Mouse (Mus musculus) liver, embryonic 12.5 days (tissue): ENCODE results near the gene Rec8. TPM values are rescaled to one million over a fixed set of nuclear protein-coding genes. Genes with fewer than 3 reads are reported as not detected.

Experiments
- ATAC-seq: fragments of 200-750 bp; cut with Nextera tagmentation; 2 replicates; pipeline ENCODE4 v1.8.0; 2017; ENCODE audit warnings: moderate number of reproducible peaks, mild to moderate bottlenecking, moderate library complexity
- H3K27ac ChIP-seq: fragments of 300-500 bp; sonication (generic); 2 replicates; pipeline ENCODE4 v1.5.1; 2016; ENCODE audit warnings: mild to moderate bottlenecking
- H3K27me3 ChIP-seq: fragments of 300-500 bp; sonication (generic); replicated peaks from 2 replicates; pipeline ENCODE4 v1.6.1; 2016; ENCODE audit warnings: mild to moderate bottlenecking, moderate library complexity
- H3K36me3 ChIP-seq: fragments of 300-500 bp; sonication (generic); 2 replicates; pipeline ENCODE4 v1.6.1; 2016; ENCODE audit warnings: mild to moderate bottlenecking, moderate library complexity
- H3K4me1 ChIP-seq: fragments of 300-500 bp; sonication (generic); 2 replicates; pipeline ENCODE4 v1.6.1; 2016
- H3K4me2 ChIP-seq: fragments of 300-500 bp; sonication (generic); 2 replicates; pipeline ENCODE4 v1.6.1; 2016; ENCODE audit warnings: mild to moderate bottlenecking, moderate library complexity
- H3K4me3 ChIP-seq: fragments of 300-500 bp; sonication (generic); 2 replicates; pipeline ENCODE4 v1.5.1; 2016; ENCODE audit warnings: mild to moderate bottlenecking, moderate library complexity
- H3K9ac ChIP-seq: fragments of 300-500 bp; sonication (generic); 2 replicates; pipeline ENCODE4 v1.6.1; 2016; ENCODE audit warnings: mild to moderate bottlenecking, moderate library complexity
- H3K9me3 ChIP-seq: fragments of 300-500 bp; sonication (generic); replicated peaks from 2 replicates; pipeline ENCODE4 v1.6.1; 2016; ENCODE audit warnings: mild to moderate bottlenecking, moderate library complexity
- WGBS: fragments of 180-500 bp; shearing (Covaris S2); methylation state at CpG from one replicate; pipeline ENCODE4 v1.1.7; 2016; ENCODE audit not compliant: insufficient replicate concordance; 5-methylcytosine and 5-hydroxymethylcytosine counted together
- polyA plus RNA-seq: library from polyadenylated mRNA; unstranded; fragments of >200 nt; fragmentation: Nextera tagmentation; extraction: Ambion mirVana; gene quantifications from 2 replicates; pipeline ENCODE4 v1.2.1, GENCODE M21; 2016

Gene Rec8
- polyA plus RNA-seq, 1 experiment from 2014 or later = 1.8 TPM

DNA sequence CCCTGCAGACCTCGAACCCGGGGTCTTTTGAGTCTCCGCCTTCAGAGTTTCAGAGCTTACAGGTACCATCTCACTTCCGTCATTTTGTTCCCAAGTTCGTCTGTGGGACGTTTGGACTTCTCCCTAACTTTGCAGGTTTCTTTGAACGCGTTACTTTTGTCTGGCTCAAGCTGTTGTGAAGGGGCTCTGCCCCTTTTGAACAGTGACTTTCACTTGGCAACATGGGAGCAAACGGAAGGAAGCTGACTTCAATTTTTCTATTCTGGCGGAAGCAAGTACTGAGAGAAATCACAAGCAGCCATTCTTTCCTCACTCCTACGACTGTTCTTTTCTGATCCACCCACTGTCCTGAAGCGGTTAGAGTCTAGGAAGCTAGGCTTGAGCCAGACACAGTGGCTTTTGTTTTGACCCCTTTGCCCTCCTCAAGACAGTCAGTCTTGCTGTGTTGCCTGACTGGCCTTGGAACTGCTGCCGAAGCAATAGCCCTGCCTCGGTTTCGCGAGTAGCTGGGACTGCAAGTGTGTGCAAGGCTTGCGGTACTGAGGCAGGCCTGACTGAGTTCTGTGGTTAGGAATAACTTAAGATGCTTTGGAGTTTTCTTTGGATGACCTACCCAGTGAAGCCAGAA is 26.5 kb downstream of the Rec8 start:
- 22% methylated on average over 17 of the region's 17 CpGs for WGBS
- H3K36me3 ChIP-seq = peaks cover 42% of the 10 kb centered on the region
- H3K4me3 ChIP-seq = peak overlapping the region; percentile 94
- ATAC-seq = no peak
- peak overlapping the region; percentile 91 for H3K27ac ChIP-seq
- H3K9ac ChIP-seq = peak overlapping the region; percentile 89
- no peaks in the 10 kb centered on the region for H3K27me3 ChIP-seq
- H3K4me2 ChIP-seq = peak overlapping the region; percentile 94
- H3K4me1 ChIP-seq = peaks cover 42% of the 10 kb centered on the region
- H3K9me3 ChIP-seq = no peaks in the 10 kb centered on the region

DNA sequence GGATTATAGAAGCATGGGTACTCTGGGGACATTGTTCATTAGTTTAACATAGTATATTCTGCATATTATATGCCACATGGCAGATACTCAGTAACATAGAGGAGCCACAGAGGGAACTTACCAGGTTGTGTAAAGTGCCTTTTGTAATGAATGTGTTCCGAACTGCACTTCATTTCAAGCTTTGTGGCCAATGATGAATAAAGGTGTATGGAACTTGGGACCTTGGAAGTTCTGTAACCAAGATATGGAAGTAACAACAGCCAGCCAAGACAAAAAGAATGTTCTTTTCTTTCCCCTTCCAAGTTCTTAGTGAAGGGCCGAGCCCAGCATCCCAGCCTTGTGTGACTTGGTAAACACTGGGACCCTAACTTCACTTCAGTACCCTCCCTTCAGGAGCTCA is 32.0 kb downstream of the Rec8 start, which contains the start of gene Tssk4:
Gene Tssk4 (plus strand): TSS at position 301 of the 400 bp plus-strand sequence.
- H3K9ac ChIP-seq = no peak within 1 kb of the TSS
- no peak for ATAC-seq
- 76% methylated on average over 2 of the region's 2 CpGs for WGBS
- no peak within 1 kb of the TSS for H3K27ac ChIP-seq
- H3K4me1 ChIP-seq = peaks cover 17% of the 10 kb centered on the region
- no peak within 1 kb of the TSS for H3K4me3 ChIP-seq
- no peak within 1 kb of the TSS for H3K4me2 ChIP-seq
- peaks cover 17% of the 10 kb centered on the region for H3K36me3 ChIP-seq
- no peaks in the 10 kb centered on the region; the same call in none of the 2 replicates for H3K27me3 ChIP-seq
- H3K9me3 ChIP-seq = no peaks in the 10 kb centered on the region

DNA sequence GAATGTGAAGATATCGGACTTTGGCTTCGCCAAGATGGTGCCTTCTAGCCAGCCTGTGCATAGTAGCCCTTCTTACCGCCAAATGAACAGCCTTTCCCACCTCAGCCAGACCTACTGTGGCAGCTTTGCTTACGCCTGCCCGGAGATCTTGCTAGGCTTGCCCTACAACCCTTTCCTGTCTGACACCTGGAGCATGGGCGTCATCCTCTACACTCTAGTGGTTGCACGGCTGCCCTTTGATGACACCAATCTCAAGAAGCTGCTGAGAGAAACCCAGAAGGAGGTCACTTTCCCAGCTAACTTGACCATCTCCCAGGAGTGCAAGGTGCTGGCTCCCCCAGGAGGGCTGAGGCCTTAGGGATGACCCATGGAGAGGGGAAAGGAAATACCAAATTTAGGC is 33.7 kb downstream of the Rec8 start:
- H3K4me3 ChIP-seq = no peak overlapping the region
- no peak overlapping the region for H3K4me2 ChIP-seq
- H3K9me3 ChIP-seq = no peaks in the 10 kb centered on the region
- WGBS = 77% methylated on average over 7 of the region's 7 CpGs
- no peak overlapping the region for H3K9ac ChIP-seq
- peaks cover 2% of the 10 kb centered on the region for H3K4me1 ChIP-seq
- no peaks in the 10 kb centered on the region; the same call in none of the 2 replicates for H3K27me3 ChIP-seq
- ATAC-seq = no peak
- peaks cover 8% of the 10 kb centered on the region for H3K36me3 ChIP-seq
- H3K27ac ChIP-seq = no peak overlapping the region

DNA sequence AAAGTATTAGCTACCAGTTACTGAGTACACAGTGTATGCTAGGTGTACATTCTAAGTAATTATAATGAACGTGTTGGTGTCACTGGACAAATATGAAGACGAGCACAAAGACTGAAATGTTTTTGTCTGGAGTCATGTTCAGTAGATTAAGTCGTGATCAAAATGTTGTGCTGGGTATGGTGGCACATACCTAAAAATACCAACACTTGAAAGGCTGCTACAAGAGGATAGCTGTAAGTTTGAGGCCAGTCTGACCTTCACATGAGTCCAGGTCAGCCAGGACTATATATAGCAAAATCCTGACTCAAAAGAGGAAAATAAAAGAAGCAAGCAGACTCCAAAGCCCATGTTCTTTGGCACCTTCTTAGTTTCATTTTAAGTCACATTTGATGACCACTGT is 39.1 kb downstream of the Rec8 start:
- Histone ChIP-seq H3K4me3 (no peak overlapping the region), H3K27me3 (no peaks in the 10 kb centered on the region; the same call in 1 of the 2 replicates), H3K27ac (no peak overlapping the region), H3K4me1 (peaks cover 23% of the 10 kb centered on the region), H3K36me3 (peaks cover 24% of the 10 kb centered on the region), H3K9ac (no peak overlapping the region), H3K4me2 (no peak overlapping the region), H3K9me3 (no peaks in the 10 kb centered on the region)
- ATAC-seq = no peak
- 72% methylated on average over 3 of the region's 3 CpGs for WGBS

DNA sequence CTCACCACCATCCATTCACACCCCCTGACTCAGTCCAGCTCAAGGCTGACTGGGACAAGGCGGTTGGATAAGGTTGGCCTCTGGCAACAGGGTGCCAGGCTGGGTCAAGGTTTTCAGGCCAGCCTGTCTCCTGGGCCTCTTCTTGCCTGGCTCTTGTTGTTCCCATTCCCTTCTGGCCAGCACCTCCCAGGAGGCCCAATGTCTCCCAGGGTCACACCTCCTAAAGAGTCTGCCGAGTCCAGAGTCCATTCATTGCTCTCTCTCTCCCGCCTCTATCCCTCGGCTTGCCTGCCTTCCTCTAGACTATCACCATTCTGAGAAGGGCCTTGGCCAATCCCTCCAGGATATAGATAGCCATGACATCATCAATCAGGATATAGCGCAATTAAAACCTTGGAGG is 40.2 kb downstream of the Rec8 start:
- Histone ChIP-seq H3K9ac (no peak overlapping the region), H3K36me3 (peaks cover 33% of the 10 kb centered on the region), H3K4me2 (no peak overlapping the region), H3K4me3 (no peak overlapping the region), H3K4me1 (peaks cover 23% of the 10 kb centered on the region), H3K9me3 (no peaks in the 10 kb centered on the region), H3K27me3 (no peaks in the 10 kb centered on the region), H3K27ac (no peak overlapping the region)
- no peak for ATAC-seq
- WGBS = 88% methylated on average over 5 of the region's 5 CpGs

DNA sequence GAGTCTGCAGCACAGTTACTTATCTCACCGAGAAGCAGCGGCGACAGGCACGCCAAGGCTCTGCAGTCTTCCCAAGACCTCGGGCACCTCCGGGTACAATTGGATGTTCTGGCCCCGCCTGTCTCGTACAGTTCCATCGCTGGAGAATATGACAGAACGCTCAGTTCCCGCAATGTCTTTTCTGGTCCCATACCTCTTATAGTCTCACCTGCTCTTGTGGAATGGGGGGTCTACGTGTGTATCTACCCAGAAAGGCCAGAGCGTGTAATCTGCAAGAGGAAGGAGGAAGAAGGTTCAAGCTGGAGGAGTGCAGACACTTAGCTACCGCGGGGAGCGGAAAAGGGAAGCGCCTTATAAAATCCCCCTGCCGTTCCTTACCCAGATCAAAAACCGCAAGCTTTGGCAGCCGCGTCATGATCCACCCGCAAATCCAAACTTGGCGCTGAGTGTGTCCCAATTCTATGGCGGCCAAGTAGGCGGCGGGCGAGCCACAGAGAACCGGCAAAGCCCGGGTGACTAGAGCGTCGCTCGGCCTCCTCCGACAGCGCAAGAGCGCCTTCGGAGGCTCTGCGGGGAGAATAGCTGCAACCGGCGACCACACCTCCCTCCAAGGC is 42.2 kb downstream of the Rec8 start, which contains the start of gene Mdp1:
Gene Mdp1 (minus strand): TSS at position 549 of the 614 bp plus-strand sequence.
- Histone ChIP-seq H3K4me2 (peak within 1 kb of the TSS; percentile 68), H3K27me3 (no peaks in the 10 kb centered on the region), H3K9ac (peak within 1 kb of the TSS; percentile 75), H3K4me1 (peaks cover 23% of the 10 kb centered on the region), H3K9me3 (no peaks in the 10 kb centered on the region), H3K27ac (peak within 1 kb of the TSS; percentile 70), H3K4me3 (peak within 1 kb of the TSS; percentile 69), H3K36me3 (peaks cover 43% of the 10 kb centered on the region)
- ATAC-seq = peak; percentile 94
- under 1% methylated on average over 39 of the region's 39 CpGs for WGBS

DNA sequence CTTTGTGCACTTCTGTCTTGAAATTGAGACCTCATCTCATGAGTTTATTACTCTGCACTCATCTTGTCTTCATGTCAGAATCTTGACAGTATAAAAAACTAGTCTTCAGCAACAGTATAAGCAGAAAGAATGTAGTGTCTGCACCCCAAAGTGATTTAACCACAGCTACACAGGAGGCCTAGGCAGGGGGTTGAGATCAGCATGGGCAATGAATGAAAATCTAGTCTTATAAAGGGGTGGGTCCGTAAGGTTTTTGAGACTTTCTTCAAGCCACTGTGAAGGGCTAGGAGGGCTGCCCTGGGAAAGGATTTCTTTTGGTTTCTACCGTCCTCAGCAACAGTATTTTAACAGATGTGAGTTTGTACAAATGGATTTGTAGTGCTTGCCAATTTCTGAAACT is 42.8 kb downstream of the Rec8 start:
- H3K27me3 ChIP-seq = no peaks in the 10 kb centered on the region
- peak overlapping the region; percentile 69 for H3K4me3 ChIP-seq
- WGBS = 52% methylated on average over 2 of the region's 2 CpGs
- H3K4me2 ChIP-seq = peak overlapping the region; percentile 68
- H3K27ac ChIP-seq = peak overlapping the region; percentile 70; the same call in 1 of the 2 replicates
- peak overlapping the region; percentile 75; the same call in 1 of the 2 replicates for H3K9ac ChIP-seq
- H3K4me1 ChIP-seq = peaks cover 23% of the 10 kb centered on the region
- H3K36me3 ChIP-seq = peaks cover 45% of the 10 kb centered on the region
- no peaks in the 10 kb centered on the region for H3K9me3 ChIP-seq
- ATAC-seq = no peak

DNA sequence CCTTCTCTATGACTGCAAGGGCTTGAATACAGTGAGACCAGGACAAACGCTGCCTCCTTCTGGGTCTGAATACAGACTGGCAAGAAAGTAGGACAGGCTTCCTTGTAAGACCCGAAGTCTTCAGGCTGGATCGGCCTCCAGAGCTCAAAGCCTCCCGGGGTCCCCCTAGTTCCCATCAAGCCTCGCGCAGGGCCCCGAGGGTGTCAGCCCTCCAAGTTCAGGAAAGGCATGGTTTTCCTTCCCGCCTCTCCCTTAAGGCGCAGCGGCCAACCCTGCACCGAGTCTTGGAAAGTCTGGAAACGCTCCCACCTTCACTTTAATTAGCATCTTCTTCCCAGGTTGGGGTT is 53.6 kb downstream of the Rec8 start:
- peak; percentile 19 for ATAC-seq
- H3K9ac ChIP-seq = peak overlapping the region; percentile 85
- H3K9me3 ChIP-seq = no peaks in the 10 kb centered on the region
- WGBS = 1% methylated on average over 12 of the region's 12 CpGs
- peak overlapping the region; percentile 90 for H3K27ac ChIP-seq
- H3K36me3 ChIP-seq = peaks cover 37% of the 10 kb centered on the region
- H3K4me2 ChIP-seq = peak overlapping the region; percentile 83
- H3K4me1 ChIP-seq = peaks cover 38% of the 10 kb centered on the region
- H3K27me3 ChIP-seq = no peaks in the 10 kb centered on the region
- H3K4me3 ChIP-seq = peak overlapping the region; percentile 85

DNA sequence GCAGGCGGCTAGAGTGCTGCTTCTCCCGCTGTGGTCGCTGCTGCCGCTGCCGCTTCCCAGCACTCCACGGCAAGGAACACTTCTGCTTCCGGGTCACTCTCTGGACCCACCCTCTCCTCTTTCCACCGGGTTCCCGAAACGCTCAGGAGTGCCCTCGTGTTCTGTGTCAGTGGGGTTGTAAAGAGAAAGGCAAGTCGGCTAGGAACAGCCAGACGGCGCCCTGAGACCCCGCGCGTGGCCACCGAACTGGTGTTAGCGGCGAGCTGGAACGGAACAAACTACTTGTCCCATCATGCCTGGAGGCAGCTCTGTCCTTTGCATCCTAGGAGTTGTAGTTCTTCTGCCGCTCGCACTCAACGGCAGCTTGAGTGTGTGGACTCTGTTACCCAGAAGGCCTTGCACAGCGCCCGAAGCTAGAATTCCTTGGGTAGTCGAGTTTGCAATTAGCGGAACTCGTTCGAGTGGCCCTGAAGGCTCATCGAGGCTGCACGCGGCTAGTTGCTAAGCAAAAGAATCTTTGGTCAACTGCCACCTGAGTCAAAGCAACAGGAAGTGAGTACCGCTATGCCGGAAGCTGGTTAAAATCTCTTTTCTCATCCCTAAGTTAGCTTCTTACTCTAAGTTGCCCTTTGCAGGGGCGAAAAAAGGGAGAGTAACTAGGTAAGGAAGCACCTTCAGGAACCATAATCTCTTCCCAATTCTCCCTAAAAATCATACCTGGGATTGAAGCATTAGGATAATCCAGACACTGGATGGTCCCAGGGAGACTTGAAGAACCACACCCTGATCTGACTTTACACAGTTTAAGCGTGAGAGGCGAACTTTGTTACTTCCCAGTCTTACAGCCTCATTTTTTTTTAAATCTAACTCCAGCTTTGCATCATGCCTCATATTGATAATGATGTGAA is 54.2 kb downstream of the Rec8 start, which contains the start of the genes Gmpr2 and Nedd8:
Gene Gmpr2 (plus strand): TSS at position 109 of the 908 bp plus-strand sequence.
Gene Nedd8 (minus strand): TSS at position 292 of the 908 bp plus-strand sequence.
- Histone ChIP-seq H3K27me3 (no peaks in the 10 kb centered on the region), H3K9ac (peak within 1 kb of the TSS; percentile 85), H3K4me3 (peak within 1 kb of the TSS; percentile 85), H3K4me2 (peak within 1 kb of the TSS; percentile 83), H3K4me1 (peaks cover 38% of the 10 kb centered on the region), H3K27ac (peak within 1 kb of the TSS; percentile 90), H3K36me3 (peaks cover 39% of the 10 kb centered on the region), H3K9me3 (no peaks in the 10 kb centered on the region)
- ATAC-seq = peak; percentile 98
- WGBS = under 1% methylated on average over 38 of the region's 38 CpGs

DNA sequence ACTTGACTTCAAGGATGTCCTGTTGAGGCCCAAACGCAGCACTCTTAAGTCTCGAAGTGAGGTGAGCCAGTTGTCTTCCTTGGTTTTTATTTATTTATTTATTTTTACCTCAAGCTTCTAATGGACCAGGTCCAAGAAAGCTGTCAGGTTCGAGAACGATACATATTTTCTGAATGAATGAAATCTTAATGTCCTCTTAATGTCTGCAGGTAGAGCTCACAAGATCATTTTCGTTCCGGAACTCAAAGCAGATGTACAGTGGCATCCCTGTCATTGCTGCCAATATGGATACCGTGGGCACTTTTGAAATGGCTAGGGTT is 54.9 kb downstream of the Rec8 start:
- Histone ChIP-seq H3K9ac (peak overlapping the region; percentile 85), H3K4me2 (peak overlapping the region; percentile 83), H3K36me3 (peaks cover 45% of the 10 kb centered on the region), H3K9me3 (no peaks in the 10 kb centered on the region), H3K4me3 (peak overlapping the region; percentile 85), H3K27me3 (no peaks in the 10 kb centered on the region), H3K4me1 (peaks cover 38% of the 10 kb centered on the region), H3K27ac (peak overlapping the region; percentile 90)
- WGBS = 57% methylated on average over 7 of the region's 7 CpGs
- ATAC-seq = no peak
